In genomic region chr13:52982703-52983102, GRCm38 (mm10) we compare ENCODE assay signal across 8 mouse cellular contexts. TPM values are rescaled to one million over a fixed set of nuclear protein-coding genes. Genes with fewer than 3 reads are reported as not detected.
DNase-seq lines count a peak whose midpoint lies in the region; ATAC-seq and TF ChIP-seq lines count a peak whose summit lies in the region.

No protein-coding gene starts in this region.

- TF ChIP-seq CTCF in cerebellum, adult 2 months (IDR thresholded peaks at IDR 0.05; ENCODE audit: borderline replicate concordance, insufficient read depth, low read depth, low read length) = peak; percentile 73

- WGBS in cerebellum, adult 2 months = 1% methylated on average over 12 of the region's 12 CpGs
- under 1% methylated on average over 12 of the region's 12 CpGs for WGBS in hindbrain, embryonic 13.5 days

- no peak for TF ChIP-seq POLR2A in cerebellum, adult 2 months (IDR thresholded peaks at IDR 0.05; ENCODE audit: borderline replicate concordance, insufficient read depth, low read length)

- DNase-seq in ES-E14 (ENCODE audit: low read depth, low spot score) = peak; percentile 91
- DNase-seq in cerebellum, adult 2 months = peak; percentile 80 to 91
- DNase-seq in frontal cortex, postnatal 14 days (ENCODE audit: low spot score in 2 of 2) = peak; percentile 80 to 92
- peak; percentile 91 to 98 for DNase-seq in layer of hippocampus, postnatal 25 days (ENCODE audit: extremely low spot score in 1 of 2, low spot score in 1 of 2)
- peak; percentile 93 for DNase-seq in lung, postnatal 14 days
- peak; percentile 80 for DNase-seq in ovary, postnatal 36 days (ENCODE audit: low spot score)
- peak; percentile 81 to 89 for DNase-seq in thymus, postnatal 36 days

- H3K9me3 ChIP-seq in ES-E14 (ENCODE audit: control insufficient read depth, insufficient read depth, low read depth, low read length) = no peaks in the 10 kb centered on the region
- H3K9me3 ChIP-seq in hindbrain, embryonic 13.5 days = no peaks in the 10 kb centered on the region

- H3K27me3 ChIP-seq in cerebellum, adult 2 months (ENCODE audit: control insufficient read depth, insufficient read depth, low read length) = no peaks in the 10 kb centered on the region
- no peaks in the 10 kb centered on the region for H3K27me3 ChIP-seq in hindbrain, embryonic 13.5 days

- no peaks in the 10 kb centered on the region for H3K36me3 ChIP-seq in ES-E14 (ENCODE audit: control insufficient read depth, insufficient read depth, low read length, poor library complexity, severe bottlenecking)
- H3K36me3 ChIP-seq in hindbrain, embryonic 13.5 days = no peaks in the 10 kb centered on the region

- H3K4me3 ChIP-seq in ES-E14 (ENCODE audit: insufficient read depth in 1 of 2, low read depth in 1 of 2, low read length in 2 of 2, poor library complexity in 1 of 2, severe bottlenecking in 1 of 2) = no peak overlapping the region
- H3K4me3 ChIP-seq in cerebellum, adult 2 months (replicated peaks; ENCODE audit: insufficient read depth, low read depth, low read length) = no peak overlapping the region
- H3K4me3 ChIP-seq in hindbrain, embryonic 13.5 days = no peak overlapping the region; the same call in 1 of the 2 replicates

- no peak for ATAC-seq in hindbrain, embryonic 13.5 days (ENCODE audit: low FRiP score)

- in situ Hi-C loops in ES-E14 (cut with MboI; ENCODE audit: low sequenced_read_pairs in 2 of 2, unreplicated experiment in 2 of 2) = loop anchor here (10.0 to 25.0 kb wide), 3 partner anchors 148 to 270 kb away; no protein-coding TSS in a partner anchor

- no peak overlapping the region for H3K9ac ChIP-seq in ES-E14 (ENCODE audit: insufficient read depth, low read depth, low read length, poor library complexity, severe bottlenecking)
- H3K9ac ChIP-seq in hindbrain, embryonic 13.5 days = no peak overlapping the region

- peak overlapping the region; percentile 94 for H3K4me2 ChIP-seq in hindbrain, embryonic 13.5 days

- peaks cover 0 to 2% of the 10 kb centered on the region in 2 experiments; a peak in 2 of 4 replicates for H3K4me1 ChIP-seq in ES-E14 (ENCODE audit: control insufficient read depth in 2 of 2, insufficient read depth in 2 of 2, low read length in 2 of 2, poor library complexity in 1 of 2)
- peaks cover 2% of the 10 kb centered on the region; the same call in 1 of the 2 replicates for H3K4me1 ChIP-seq in cerebellum, adult 2 months (ENCODE audit: control insufficient read depth, insufficient read depth, low read length)
- peaks cover 11% of the 10 kb centered on the region for H3K4me1 ChIP-seq in hindbrain, embryonic 13.5 days (replicated peaks)

- H3K27ac ChIP-seq in ES-E14 (ENCODE audit: insufficient read depth, low read depth, low read length, poor library complexity, severe bottlenecking) = no peak overlapping the region
- no peak overlapping the region for H3K27ac ChIP-seq in cerebellum, adult 2 months (ENCODE audit: insufficient read depth, low read length)
- no peak overlapping the region for H3K27ac ChIP-seq in hindbrain, embryonic 13.5 days

TF ChIP-seq in ES-E14, 5 proteins besides CTCF, POLR2A, EP300 and RAD21:
- TF ChIP-seq CHD2 (IDR thresholded peaks at IDR 0.05; ENCODE audit: low read depth, low read length) = no peak
- TF ChIP-seq ZNF384 (IDR thresholded peaks at IDR 0.05; ENCODE audit: low read depth, low read length) = peak; percentile 93
- TF ChIP-seq ZC3H11A (IDR thresholded peaks at IDR 0.05; ENCODE audit: borderline replicate concordance, low read depth, low read length) = peak; percentile 90
- TF ChIP-seq MAFK (IDR thresholded peaks at IDR 0.05; ENCODE audit: insufficient read depth, low read depth, low read length) = no peak
- 0 out of 2 replicates have a peak, but pooled peaks have one; percentile 20 for TF ChIP-seq HCFC1 (IDR thresholded peaks at IDR 0.05; ENCODE audit: borderline replicate concordance, insufficient read depth, low read length)

RNA-seq across cellular contexts. Expression of gene Nfil3, which starts 1.8 kb away (rescaled TPM):
- 3.9 and 5.8 TPM in 2 replicates for total RNA-seq in ES-E14 (2012; rRNA removed)
- 9.5 and 9.6 TPM in 2 replicates for polyA plus RNA-seq in cerebellum, adult 2 months (2012; rRNA removed)
- 52.9 and 55.6 TPM in 2 replicates for polyA plus RNA-seq in hindbrain, embryonic 13.5 days (2015; fragmentation: Nextera tagmentation; extraction: Ambion mirVana)
- total RNA-seq in layer of hippocampus, postnatal 25 days (2021) = 10 to 100 TPM; 12.5 to 15.1 TPM

RNA-seq across cellular contexts. Expression of gene Auh, which starts 53.2 kb away (rescaled TPM):
- total RNA-seq in ES-E14 (2012; rRNA removed) = 14.5 and 16.8 TPM in 2 replicates
- 142 and 146 TPM in 2 replicates for polyA plus RNA-seq in cerebellum, adult 2 months (2012; rRNA removed)
- 61.8 and 64.6 TPM in 2 replicates for polyA plus RNA-seq in hindbrain, embryonic 13.5 days (2015; fragmentation: Nextera tagmentation; extraction: Ambion mirVana)
- total RNA-seq in layer of hippocampus, postnatal 25 days (2021) = 100 to 1,000 TPM; 104 to 110 TPM
